In genomic region chr9:104950551-104950950, GRCm38 (mm10) we compare ENCODE assay signal across 33 mouse cellular contexts.
DNase-seq lines count a peak whose midpoint lies in the region; ATAC-seq and TF ChIP-seq lines count a peak whose summit lies in the region.
"Had no signal": no experiment of that assay in that cellular context is flagged by ENCODE, and none has a peak within 500 bp of the region (broad histone marks: within the 10 kb centered on the region; RNA-seq: fewer than 3 reads in every experiment).

No protein-coding gene starts in this region.

- WGBS in kidney, postnatal 0 days, result 61% methylated on average over 4 of the region's 4 CpGs

- in situ Hi-C loops in ES-E14 (cut with MboI; ENCODE audit: low sequenced_read_pairs in 2 of 2, unreplicated experiment in 2 of 2), result no loop called here

- no peaks in the 10 kb centered on the region for H3K9me3 ChIP-seq in kidney, postnatal 0 days (replicated peaks; ENCODE audit: low read length)
- H3K9me3 ChIP-seq in ES-E14 (ENCODE audit: control insufficient read depth, insufficient read depth, low read depth, low read length), result no peaks in the 10 kb centered on the region
- H3K9me3 ChIP-seq: embryonic facial prominence, embryonic 12.5 days; forebrain, embryonic 10.5 days; forebrain, embryonic 15.5 days; heart, embryonic 12.5 days; hindbrain, embryonic 15.5 days; midbrain, embryonic 12.5 days; neural tube, embryonic 13.5 days; stomach, embryonic 15.5 days had no signal

- H3K9ac ChIP-seq in kidney, postnatal 0 days (ENCODE audit: low read depth, low read length), result no peak overlapping the region
- H3K9ac ChIP-seq in ES-E14 (ENCODE audit: insufficient read depth, low read depth, low read length, poor library complexity, severe bottlenecking), result no peak overlapping the region
- H3K9ac ChIP-seq: embryonic facial prominence, embryonic 12.5 days; forebrain, embryonic 15.5 days; heart, embryonic 12.5 days; hindbrain, embryonic 15.5 days; liver, embryonic 14.5 days; midbrain, embryonic 12.5 days; neural tube, embryonic 13.5 days; stomach, embryonic 15.5 days had no signal

- no peak overlapping the region for H3K4me2 ChIP-seq in kidney, postnatal 0 days (ENCODE audit: low read length)
- H3K4me2 ChIP-seq: embryonic facial prominence, embryonic 12.5 days; forebrain, embryonic 15.5 days; heart, embryonic 12.5 days; hindbrain, embryonic 15.5 days; midbrain, embryonic 12.5 days; neural tube, embryonic 13.5 days; stomach, embryonic 15.5 days had no signal

- ATAC-seq in kidney, postnatal 0 days (replicated peaks; ENCODE audit: low FRiP score, low read depth), result no peak
- ATAC-seq: forebrain, embryonic 15.5 days; intestine, embryonic 16.5 days; Patski had no signal

- H3K36me3 ChIP-seq in kidney, postnatal 0 days (ENCODE audit: insufficient read depth, low read length), result no peaks in the 10 kb centered on the region
- no peaks in the 10 kb centered on the region for H3K36me3 ChIP-seq in ES-E14 (ENCODE audit: control insufficient read depth, insufficient read depth, low read length, poor library complexity, severe bottlenecking)
- H3K36me3 ChIP-seq: embryonic facial prominence, embryonic 12.5 days; forebrain, embryonic 10.5 days; forebrain, embryonic 15.5 days; heart, embryonic 12.5 days; hindbrain, embryonic 15.5 days; midbrain, embryonic 12.5 days; neural tube, embryonic 13.5 days; stomach, embryonic 15.5 days had no signal

- DNase-seq in kidney, postnatal 0 days (ENCODE audit: low spot score), result peak; percentile 4
- no peak for DNase-seq in kidney, postnatal 10 days
- DNase-seq in ES-E14 (ENCODE audit: low read depth, low spot score), result peak; percentile 4
- peak; percentile 36 for DNase-seq in embryo, embryonic 10.5 days (ENCODE audit: low spot score)
- DNase-seq in hindlimb bud, embryonic 11.5 days (ENCODE audit: extremely low spot score, low read depth, low spot score), result peak; percentile 5
- no peak for DNase-seq in layer of hippocampus, adult 18-20 months (ENCODE audit: low spot score in 2 of 2)
- no peak for DNase-seq in heart, adult 18-20 months
- DNase-seq in right cerebral cortex, adult 2 months (ENCODE audit: low spot score in 2 of 2), result no peak
- DNase-seq: B cell, adult 2 months; cerebellum, adult 2 months; cerebellum, postnatal 25 days; gastrocnemius, adult 2 months; gastrocnemius, postnatal 36 days; heart, adult 2 months; kidney, adult 9 months; kidney, postnatal 25 days; left cerebral cortex, postnatal 4 days; liver; lung, adult 2 months; lung, postnatal 14 days; right cerebral cortex, postnatal 25 days had no signal

- H3K27ac ChIP-seq in kidney, postnatal 0 days, result no peak overlapping the region
- H3K27ac ChIP-seq in ES-E14 (ENCODE audit: insufficient read depth, low read depth, low read length, poor library complexity, severe bottlenecking), result no peak overlapping the region
- H3K27ac ChIP-seq: embryonic facial prominence, embryonic 12.5 days; forebrain, embryonic 10.5 days; forebrain, embryonic 15.5 days; gastrocnemius, adult 2 months; heart, adult 2 months; hindbrain, embryonic 15.5 days; layer of hippocampus, adult 2 months; liver, embryonic 14.5 days; midbrain, embryonic 12.5 days; neural tube, embryonic 13.5 days; stomach, embryonic 15.5 days had no signal

- TF ChIP-seq CTCF in kidney, postnatal 0 days (IDR thresholded peaks at IDR 0.05; ENCODE audit: low read depth), result no peak

- H3K4me1 ChIP-seq in kidney, postnatal 0 days (replicated peaks; ENCODE audit: insufficient read depth, low read length), result no peaks in the 10 kb centered on the region
- no peaks in the 10 kb centered on the region for H3K4me1 ChIP-seq in ES-E14 (ENCODE audit: control insufficient read depth in 2 of 2, insufficient read depth in 2 of 2, low read length in 2 of 2, poor library complexity in 1 of 2)
- H3K4me1 ChIP-seq: embryonic facial prominence, embryonic 12.5 days; forebrain, embryonic 10.5 days; forebrain, embryonic 15.5 days; heart, embryonic 12.5 days; hindbrain, embryonic 15.5 days; midbrain, embryonic 12.5 days; neural tube, embryonic 13.5 days; stomach, embryonic 15.5 days had no signal

- no peaks in the 10 kb centered on the region for H3K27me3 ChIP-seq in kidney, postnatal 0 days (ENCODE audit: insufficient read depth, low read length)
- H3K27me3 ChIP-seq: embryonic facial prominence, embryonic 12.5 days; forebrain, embryonic 15.5 days; heart, embryonic 12.5 days; hindbrain, embryonic 15.5 days; midbrain, embryonic 12.5 days; neural tube, embryonic 13.5 days; Patski; stomach, embryonic 15.5 days had no signal

- no peak overlapping the region for H3K4me3 ChIP-seq in kidney, postnatal 0 days (replicated peaks; ENCODE audit: low read depth, low read length)
- H3K4me3 ChIP-seq in ES-E14 (ENCODE audit: insufficient read depth in 1 of 2, low read depth in 1 of 2, low read length in 2 of 2, poor library complexity in 1 of 2, severe bottlenecking in 1 of 2), result no peak overlapping the region
- H3K4me3 ChIP-seq: embryonic facial prominence, embryonic 12.5 days; forebrain, embryonic 10.5 days; forebrain, embryonic 15.5 days; gastrocnemius, adult 2 months; heart, adult 2 months; heart, embryonic 12.5 days; hindbrain, embryonic 15.5 days; layer of hippocampus, adult 2 months; midbrain, embryonic 12.5 days; neural tube, embryonic 13.5 days; stomach, embryonic 15.5 days had no signal

TF ChIP-seq in ES-E14, 5 proteins besides CTCF, POLR2A, EP300 and RAD21:
- no peak for TF ChIP-seq MAFK (IDR thresholded peaks at IDR 0.05; ENCODE audit: insufficient read depth, low read depth, low read length)
- no peak for TF ChIP-seq HCFC1 (IDR thresholded peaks at IDR 0.05; ENCODE audit: borderline replicate concordance, insufficient read depth, low read length)
- TF ChIP-seq CHD2 (IDR thresholded peaks at IDR 0.05; ENCODE audit: low read depth, low read length), result no peak
- no peak for TF ChIP-seq ZC3H11A (IDR thresholded peaks at IDR 0.05; ENCODE audit: borderline replicate concordance, low read depth, low read length)
- TF ChIP-seq ZNF384 (IDR thresholded peaks at IDR 0.05; ENCODE audit: low read depth, low read length), result no peak

Comparison
In these comparisons a context has a peak if more than half of its experiments do, and no peak if none do; other contexts are left out.
1. DNase-seq: peak in kidney, postnatal 0 days (single experiment), ES-E14 (single experiment), embryo, embryonic 10.5 days (single experiment) and hindlimb bud, embryonic 11.5 days (single experiment); none in kidney, postnatal 10 days (single experiment), layer of hippocampus, adult 18-20 months (0 of 2), heart, adult 18-20 months (0 of 2) and right cerebral cortex, adult 2 months (0 of 2).